Mouse (Mus musculus): ENCODE measurements around the gene Defa34.
"Not testable (repeated sequence)": the region's sequence is repeated elsewhere in the genome, so short reads cannot be mapped to it uniquely, and the experiment has no call there.

Gene Defa34

DNA sequence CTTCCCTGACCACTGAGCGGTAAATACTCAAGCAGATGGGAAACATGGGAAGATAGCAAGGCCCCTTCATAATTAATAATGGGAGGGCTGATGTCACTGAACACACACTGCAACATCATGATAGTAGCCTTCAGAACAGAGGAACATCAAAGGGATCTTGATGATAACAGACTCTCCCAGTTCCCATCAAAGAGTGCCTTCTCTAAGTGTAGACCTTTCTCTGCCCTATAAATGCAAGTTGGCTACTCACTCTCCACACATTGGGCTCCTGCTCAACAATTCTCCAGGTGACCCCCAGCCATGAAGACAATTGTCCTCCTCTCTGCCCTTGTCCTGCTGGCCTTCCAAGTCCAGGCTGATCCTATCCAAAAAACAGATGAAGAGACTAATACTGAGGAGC, at the start of gene Defa34:
Gene Defa34 (plus strand): TSS at position 301 of the 400 bp plus-strand sequence.
- DNase-seq (ENCODE audit: low spot score in 2 of 2): not testable (repeated sequence)

DNA sequence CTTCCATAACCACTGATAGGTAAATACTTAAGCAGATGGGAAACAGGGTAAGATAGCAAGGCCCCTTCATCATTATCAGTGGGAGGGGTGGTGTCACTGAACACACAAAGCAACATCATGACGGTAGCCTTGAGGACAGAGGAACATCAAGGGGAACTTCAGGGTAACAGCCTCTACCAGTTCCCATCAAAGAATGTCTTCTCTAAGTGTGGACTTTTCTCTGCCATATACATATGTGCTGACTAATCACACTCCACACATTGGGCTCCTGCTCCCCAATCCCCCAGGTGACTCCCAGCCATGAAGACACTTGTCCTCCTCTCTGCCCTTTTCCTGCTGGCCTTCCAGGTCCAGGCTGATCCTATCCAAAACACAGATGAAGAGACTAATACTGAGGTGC, 47.7 kb upstream of the Defa34 start, which contains the start of gene Defa26:
Gene Defa26 (plus strand): TSS at position 301 of the 400 bp plus-strand sequence.
- DNase-seq (ENCODE audit: low spot score in 2 of 2): not testable (repeated sequence)

DNA sequence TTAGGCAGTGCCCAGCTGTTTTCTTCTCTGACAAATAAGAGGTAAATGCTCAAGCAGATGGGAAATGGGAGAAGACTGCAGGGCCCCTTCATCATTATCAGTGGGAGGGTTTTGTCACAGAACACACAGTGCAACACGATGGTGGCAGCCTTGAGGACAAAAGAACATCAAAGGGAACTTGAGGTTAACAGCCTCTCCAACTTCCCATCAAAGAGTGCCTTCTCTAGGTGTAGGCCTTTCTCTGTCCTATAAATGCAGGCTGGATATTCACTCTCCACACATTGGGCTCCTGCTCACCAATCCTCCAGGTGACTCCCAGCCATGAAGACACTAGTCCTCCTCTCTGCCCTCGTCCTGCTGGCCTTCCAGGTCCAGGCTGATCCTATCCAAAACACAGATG, 10.1 kb upstream of the Defa34 start, which contains the start of gene Defa17:
Gene Defa17 (plus strand): TSS at position 301 of the 400 bp plus-strand sequence.
- not testable (repeated sequence) for DNase-seq (ENCODE audit: low spot score in 2 of 2)

DNA sequence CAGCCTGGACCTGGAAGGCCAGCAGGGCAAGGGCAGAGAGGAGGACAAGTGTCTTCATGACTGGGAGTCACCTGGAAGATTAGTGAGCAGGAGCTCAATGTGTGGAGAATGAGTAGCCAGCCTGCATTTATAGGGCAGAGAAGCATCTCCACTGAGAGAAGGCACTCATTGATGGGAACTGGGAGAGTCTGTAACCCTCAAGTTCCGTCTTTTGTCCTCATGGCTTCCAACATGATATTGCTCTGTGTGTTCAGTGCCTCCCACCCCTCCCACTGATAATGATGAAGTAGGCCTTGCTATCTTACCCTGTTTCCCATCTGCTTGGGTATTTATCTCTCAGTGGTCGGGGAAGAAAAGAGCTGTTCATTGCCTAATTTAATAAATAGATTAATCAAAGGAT, 37.9 kb downstream of the Defa34 start, which contains the start of gene AY761184:
Gene AY761184 (minus strand): TSS at position 101 of the 400 bp plus-strand sequence.
- DNase-seq (ENCODE audit: low spot score in 2 of 2): not testable (repeated sequence)

All from frontal cortex, postnatal 25 days (tissue).